Mouse (Mus musculus) forebrain, embryonic 14.5 days (tissue): Measurements from ENCODE around the gene Upk3bl. TPM values are rescaled to one million over a fixed set of nuclear protein-coding genes. Genes with fewer than 3 reads are reported as not detected.

Experiments used
- ATAC-seq: fragments of 200-750 bp; cut with Nextera tagmentation; 2 replicates; pipeline ENCODE4 v1.8.0; 2017; ENCODE audit warnings: mild to moderate bottlenecking, moderate library complexity
- DNase-seq: peaks from one replicate; pipeline ENCODE4 v3.0.0-alpha.2; 2015; ENCODE audit warnings: low spot score
- H3K27ac ChIP-seq: fragments of 300-500 bp; sonication (generic); 2 replicates; pipeline ENCODE4 v1.5.1; 2014; ENCODE audit warnings: low read depth, mild to moderate bottlenecking, control low read depth, low read length, moderate library complexity
- H3K27me3 ChIP-seq: fragments of 300-500 bp; sonication (generic); replicated peaks from 2 replicates; pipeline ENCODE4 v1.6.1; 2014; ENCODE audit warnings: low read length, control low read depth, mixed read lengths; ENCODE audit not compliant: control insufficient read depth, insufficient read depth
- H3K36me3 ChIP-seq: fragments of 300-500 bp; sonication (generic); 2 replicates; pipeline ENCODE4 v1.6.1; 2014; ENCODE audit warnings: low read length, control low read depth; ENCODE audit not compliant: control insufficient read depth, insufficient read depth
- H3K4me1 ChIP-seq: fragments of 300-500 bp; sonication (generic); 2 replicates; pipeline ENCODE4 v1.6.1; 2014; ENCODE audit warnings: antibody characterized with exemption, low read length, control low read depth; ENCODE audit not compliant: control insufficient read depth, insufficient read depth
- H3K4me2 ChIP-seq: fragments of 300-500 bp; sonication (generic); 2 replicates; pipeline ENCODE4 v1.6.1; 2014; ENCODE audit warnings: mild to moderate bottlenecking, control low read depth, low read length
- H3K4me3 ChIP-seq: fragments of 300-500 bp; sonication (generic); 2 replicates; pipeline ENCODE4 v1.5.1; 2014; ENCODE audit warnings: low read depth, low read length, control low read depth
- H3K9ac ChIP-seq: fragments of 300-500 bp; sonication (generic); 2 replicates; pipeline ENCODE4 v1.6.1; 2014; ENCODE audit warnings: mild to moderate bottlenecking, low read length, control low read depth, moderate library complexity
- H3K9me3 ChIP-seq: fragments of 300-500 bp; sonication (generic); replicated peaks from 2 replicates; pipeline ENCODE4 v1.6.1; 2016; ENCODE audit warnings: low read length, control low read depth, mixed read lengths; ENCODE audit not compliant: control insufficient read depth
- WGBS: fragments of 180-500 bp; shearing (Covaris S2); extraction: QIAGEN DNeasy Blood & Tissue Kit; methylation state at CpG from one replicate; pipeline ENCODE4 v1.1.7; 2014; 5-methylcytosine and 5-hydroxymethylcytosine counted together
- polyA plus RNA-seq: library from polyadenylated mRNA; unstranded; fragments of >200 nt; fragmentation: Nextera tagmentation; extraction: Ambion mirVana; gene quantifications from 2 replicates; pipeline ENCODE4 v1.2.1, GENCODE M21; 2014

Gene Upk3bl
- polyA plus RNA-seq, 1 experiment from 2014 or later, result not detected

GRCm38 (mm10) chr5:136076284-136076683 lies 22.0 kb downstream of the Upk3bl start:
- 32% methylated on average over 7 of the region's 7 CpGs for WGBS
- Histone ChIP-seq H3K4me3 (no peak overlapping the region), H3K27me3 (no peaks in the 10 kb centered on the region), H3K9ac (no peak overlapping the region), H3K27ac (no peak overlapping the region), H3K36me3 (no peaks in the 10 kb centered on the region), H3K4me1 (peaks cover 2% of the 10 kb centered on the region; the same call in 1 of the 2 replicates), H3K4me2 (no peak overlapping the region), H3K9me3 (no peaks in the 10 kb centered on the region)
- DNase-seq, result peak; percentile 62
- 0 out of 2 replicates have a peak, but pooled peaks have one; percentile 4 for ATAC-seq

GRCm38 (mm10) chr5:136077001-136077550 lies 22.8 kb downstream of the Upk3bl start:
- peaks cover 2% of the 10 kb centered on the region; the same call in 1 of the 2 replicates for H3K4me1 ChIP-seq

GRCm38 (mm10) chr5:136078136-136078535 lies 23.8 kb downstream of the Upk3bl start:
- Histone ChIP-seq H3K9me3 (no peaks in the 10 kb centered on the region), H3K27ac (no peak overlapping the region), H3K4me2 (no peak overlapping the region), H3K36me3 (no peaks in the 10 kb centered on the region), H3K9ac (no peak overlapping the region), H3K4me1 (peaks cover 2% of the 10 kb centered on the region; the same call in 1 of the 2 replicates), H3K27me3 (no peaks in the 10 kb centered on the region), H3K4me3 (no peak overlapping the region)
- DNase-seq (no peak), ATAC-seq (no peak)
- 94% methylated on average over 5 of the region's 5 CpGs for WGBS

More at GRCm38 (mm10) chr5:136077001-136077550, 22.8 kb downstream of the Upk3bl start:
- Histone ChIP-seq H3K9ac (no peak overlapping the region), H3K4me2 (no peak overlapping the region), H3K27me3 (no peaks in the 10 kb centered on the region), H3K4me3 (no peak overlapping the region), H3K27ac (no peak overlapping the region), H3K36me3 (no peaks in the 10 kb centered on the region), H3K9me3 (no peaks in the 10 kb centered on the region)
- no peak for DNase-seq
- 87% methylated on average over 9 of the region's 9 CpGs for WGBS
- ATAC-seq, result no peak

- Histone ChIP-seq H3K9me3 (no peaks in the 10 kb centered on the region), H3K4me2 (no peak overlapping the region), H3K4me3 (no peak overlapping the region), H3K4me1 (peaks cover 7% of the 10 kb centered on the region; the same call in 1 of the 2 replicates), H3K9ac (no peak overlapping the region), H3K27me3 (no peaks in the 10 kb centered on the region), H3K36me3 (no peaks in the 10 kb centered on the region), H3K27ac (no peak overlapping the region)
- ATAC-seq (no peak), DNase-seq (no peak)
- 80% methylated on average over 4 of the region's 4 CpGs for WGBS
Observed at GRCm38 (mm10) chr5:136082345-136082744, 28.1 kb downstream of the Upk3bl start.

- peak; percentile 99 for ATAC-seq
- Histone ChIP-seq H3K27ac (no peak within 1 kb of the TSS), H3K9ac (peak within 1 kb of the TSS; percentile 55)
Observed at GRCm38 (mm10) chr5:136083669-136084107, 29.4 kb downstream of the Upk3bl start, which contains the start of gene Rasa4. Rasa4 (plus strand) TSS chr5:136083916.

GRCm38 (mm10) chr5:136084144-136084881 lies 30.0 kb downstream of the Upk3bl start:
- peak overlapping the region; percentile 89 for H3K4me2 ChIP-seq
- H3K4me1 ChIP-seq, result peaks cover 7% of the 10 kb centered on the region; the same call in 1 of the 2 replicates
- ATAC-seq (peak; percentile 32), DNase-seq (no peak)
- H3K36me3 ChIP-seq, result no peaks in the 10 kb centered on the region
- peak overlapping the region; percentile 50 for H3K4me3 ChIP-seq
- H3K9ac ChIP-seq, result peak overlapping the region; percentile 55
- no peaks in the 10 kb centered on the region for H3K27me3 ChIP-seq
- no peaks in the 10 kb centered on the region for H3K9me3 ChIP-seq
- 3% methylated on average over 23 of the region's 23 CpGs for WGBS
- H3K27ac ChIP-seq, result no peak overlapping the region

More at GRCm38 (mm10) chr5:136083669-136084107, 29.4 kb downstream of the Upk3bl start, which contains the start of gene Rasa4:
- Histone ChIP-seq H3K4me1 (peaks cover 7% of the 10 kb centered on the region; the same call in 1 of the 2 replicates), H3K36me3 (no peaks in the 10 kb centered on the region), H3K9me3 (no peaks in the 10 kb centered on the region), H3K4me2 (peak within 1 kb of the TSS; percentile 89), H3K4me3 (peak within 1 kb of the TSS; percentile 50), H3K27me3 (no peaks in the 10 kb centered on the region)
- peak; percentile 99 for DNase-seq
- 0% methylated on average over 27 of the region's 28 CpGs for WGBS

GRCm38 (mm10) chr5:136084891-136085651 lies 30.8 kb downstream of the Upk3bl start:
- 5% methylated on average over 21 of the region's 21 CpGs for WGBS
- ATAC-seq, result no peak
- DNase-seq, result peak; percentile 59
- Histone ChIP-seq H3K4me1 (peaks cover 7% of the 10 kb centered on the region; the same call in 1 of the 2 replicates), H3K27me3 (no peaks in the 10 kb centered on the region), H3K9me3 (no peaks in the 10 kb centered on the region), H3K4me2 (peak overlapping the region; percentile 89), H3K36me3 (no peaks in the 10 kb centered on the region), H3K27ac (no peak overlapping the region), H3K4me3 (peak overlapping the region; percentile 50; the same call in 1 of the 2 replicates), H3K9ac (no peak overlapping the region; the same call in 1 of the 2 replicates)

- no peak overlapping the region for H3K4me2 ChIP-seq
- H3K4me1 ChIP-seq, result peaks cover 7% of the 10 kb centered on the region; the same call in 1 of the 2 replicates
- H3K4me3 ChIP-seq, result no peak overlapping the region
- H3K27ac ChIP-seq, result no peak overlapping the region
- no peaks in the 10 kb centered on the region for H3K36me3 ChIP-seq
- DNase-seq (no peak), ATAC-seq (no peak)
- WGBS, result 94% methylated on average over 8 of the region's 8 CpGs
- H3K9ac ChIP-seq, result no peak overlapping the region
- H3K9me3 ChIP-seq, result no peaks in the 10 kb centered on the region
- no peaks in the 10 kb centered on the region for H3K27me3 ChIP-seq
Observed at GRCm38 (mm10) chr5:136086290-136086689, 32.0 kb downstream of the Upk3bl start.
